Mouse (Mus musculus): ENCODE data around the gene Oprd1. TPM values are rescaled to one million over a fixed set of nuclear protein-coding genes. Genes with fewer than 3 reads are reported as not detected.

Gene Oprd1
- polyA plus RNA-seq, 1 experiment: 0.09 TPM

- peaks cover 22% of the 10 kb centered on the region for H3K36me3 ChIP-seq (ENCODE audit: control insufficient read depth, insufficient read depth)
- H3ac ChIP-seq (ENCODE audit: control insufficient read depth, insufficient read length, low read depth): no peak overlapping the region
- no peaks in the 10 kb centered on the region for H3K79me2 ChIP-seq (ENCODE audit: control insufficient read depth, insufficient read depth)
- no peak overlapping the region for H3K4me3 ChIP-seq (ENCODE audit: insufficient read depth, poor library complexity, severe bottlenecking)
- no peaks in the 10 kb centered on the region for H3K27me3 ChIP-seq (ENCODE audit: control insufficient read depth, insufficient read depth, insufficient read length)
- TF ChIP-seq MYOD1 (IDR thresholded peaks at IDR 0.05; ENCODE audit: control insufficient read depth, insufficient read length, low read depth) (no peak), FOSL1 (IDR thresholded peaks at IDR 0.05; ENCODE audit: insufficient read depth, low read length, poor library complexity, severe bottlenecking) (no peak), USF1 (IDR thresholded peaks at IDR 0.05; ENCODE audit: low read depth) (no peak), CTCF (IDR thresholded peaks at IDR 0.05; ENCODE audit: control insufficient read depth, insufficient read depth, insufficient read length) (peak; percentile 33), CEBPB (IDR thresholded peaks at IDR 0.05; ENCODE audit: low read depth) (no peak)
- no peaks in the 10 kb centered on the region for H3K79me3 ChIP-seq (ENCODE audit: low read depth)
These were observed 34.4 kb upstream of the Oprd1 start for GRCm38 (mm10) chr4:132178630-132179059.

DNA sequence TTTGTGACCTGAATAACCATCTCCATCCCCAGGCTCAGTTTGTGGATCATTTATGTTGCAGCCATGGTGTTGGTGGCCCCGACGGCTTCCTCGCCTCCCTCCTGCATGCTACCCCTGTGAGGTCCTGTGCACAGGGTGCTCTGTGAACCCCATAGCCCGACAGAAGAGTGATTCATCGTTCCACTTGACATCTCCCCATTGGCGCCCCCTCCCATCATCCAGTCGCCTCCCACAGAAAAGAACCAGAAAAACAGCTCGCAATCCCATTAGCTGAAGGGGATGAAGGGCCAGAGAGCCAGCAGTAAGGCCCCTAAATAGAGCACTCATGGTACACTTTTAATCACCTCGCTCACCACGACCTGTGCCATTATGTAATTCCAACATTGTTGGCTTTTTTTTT is 32.2 kb upstream of the Oprd1 start:
- H3K27me3 ChIP-seq (ENCODE audit: control insufficient read depth, insufficient read depth, insufficient read length): no peaks in the 10 kb centered on the region

GRCm38 (mm10) chr4:132170891-132171290 is 26.6 kb upstream of the Oprd1 start:
- H3K27me3 ChIP-seq (ENCODE audit: control insufficient read depth, insufficient read depth, insufficient read length): no peaks in the 10 kb centered on the region
- no peaks in the 10 kb centered on the region for H3K36me3 ChIP-seq (ENCODE audit: control insufficient read depth, insufficient read depth)
- H3K79me2 ChIP-seq (ENCODE audit: control insufficient read depth, insufficient read depth): no peaks in the 10 kb centered on the region
- TF ChIP-seq FOSL1 (IDR thresholded peaks at IDR 0.05; ENCODE audit: insufficient read depth, low read length, poor library complexity, severe bottlenecking) (no peak), CTCF (IDR thresholded peaks at IDR 0.05; ENCODE audit: control insufficient read depth, insufficient read depth, insufficient read length) (no peak), MAX (IDR thresholded peaks at IDR 0.05) (no peak), MYOG (IDR thresholded peaks at IDR 0.05; ENCODE audit: control insufficient read depth, extremely low read depth, insufficient read length) (no peak), USF1 (IDR thresholded peaks at IDR 0.05; ENCODE audit: low read depth) (no peak), MYOD1 (IDR thresholded peaks at IDR 0.05; ENCODE audit: control insufficient read depth, insufficient read length, low read depth) (no peak), CEBPB (IDR thresholded peaks at IDR 0.05; ENCODE audit: low read depth) (no peak)
- H3K79me3 ChIP-seq (ENCODE audit: low read depth): no peaks in the 10 kb centered on the region
- H3K4me3 ChIP-seq (ENCODE audit: insufficient read depth, poor library complexity, severe bottlenecking): no peak overlapping the region
- H3ac ChIP-seq (ENCODE audit: control insufficient read depth, insufficient read length, low read depth): no peak overlapping the region

More for the DNA sequence above, 32.2 kb upstream of the Oprd1 start:
- H3K79me2 ChIP-seq (ENCODE audit: control insufficient read depth, insufficient read depth): no peaks in the 10 kb centered on the region
- no peak overlapping the region for H3K4me3 ChIP-seq (ENCODE audit: insufficient read depth, poor library complexity, severe bottlenecking)
- no peak overlapping the region for H3ac ChIP-seq (ENCODE audit: control insufficient read depth, insufficient read length, low read depth)
- no peaks in the 10 kb centered on the region for H3K79me3 ChIP-seq (ENCODE audit: low read depth)
- peaks cover 7% of the 10 kb centered on the region for H3K36me3 ChIP-seq (ENCODE audit: control insufficient read depth, insufficient read depth)
- TF ChIP-seq MYOD1 (IDR thresholded peaks at IDR 0.05; ENCODE audit: control insufficient read depth, insufficient read length, low read depth) (no peak), FOSL1 (IDR thresholded peaks at IDR 0.05; ENCODE audit: insufficient read depth, low read length, poor library complexity, severe bottlenecking) (no peak), MAX (IDR thresholded peaks at IDR 0.05) (no peak), MYOG (IDR thresholded peaks at IDR 0.05; ENCODE audit: control insufficient read depth, extremely low read depth, insufficient read length) (no peak), USF1 (IDR thresholded peaks at IDR 0.05; ENCODE audit: low read depth) (no peak)

- Histone ChIP-seq H3K79me2 (ENCODE audit: control insufficient read depth, insufficient read depth) (no peaks in the 10 kb centered on the region), H3K27me3 (ENCODE audit: control insufficient read depth, insufficient read depth, insufficient read length) (no peaks in the 10 kb centered on the region), H3K79me3 (ENCODE audit: low read depth) (no peaks in the 10 kb centered on the region), H3K4me3 (ENCODE audit: insufficient read depth, poor library complexity, severe bottlenecking) (no peak overlapping the region), H3ac (ENCODE audit: control insufficient read depth, insufficient read length, low read depth) (no peak overlapping the region), H3K36me3 (ENCODE audit: control insufficient read depth, insufficient read depth) (no peaks in the 10 kb centered on the region)
- TF ChIP-seq USF1 (IDR thresholded peaks at IDR 0.05; ENCODE audit: low read depth) (no peak), MYOG (IDR thresholded peaks at IDR 0.05; ENCODE audit: control insufficient read depth, extremely low read depth, insufficient read length) (no peak), CEBPB (IDR thresholded peaks at IDR 0.05; ENCODE audit: low read depth) (no peak), FOSL1 (IDR thresholded peaks at IDR 0.05; ENCODE audit: insufficient read depth, low read length, poor library complexity, severe bottlenecking) (no peak), CTCF (IDR thresholded peaks at IDR 0.05; ENCODE audit: control insufficient read depth, insufficient read depth, insufficient read length) (no peak), MYOD1 (IDR thresholded peaks at IDR 0.05; ENCODE audit: control insufficient read depth, insufficient read length, low read depth) (no peak), MAX (IDR thresholded peaks at IDR 0.05) (no peak)
These were observed 25.5 kb upstream of the Oprd1 start for GRCm38 (mm10) chr4:132169761-132170160.

DNA sequence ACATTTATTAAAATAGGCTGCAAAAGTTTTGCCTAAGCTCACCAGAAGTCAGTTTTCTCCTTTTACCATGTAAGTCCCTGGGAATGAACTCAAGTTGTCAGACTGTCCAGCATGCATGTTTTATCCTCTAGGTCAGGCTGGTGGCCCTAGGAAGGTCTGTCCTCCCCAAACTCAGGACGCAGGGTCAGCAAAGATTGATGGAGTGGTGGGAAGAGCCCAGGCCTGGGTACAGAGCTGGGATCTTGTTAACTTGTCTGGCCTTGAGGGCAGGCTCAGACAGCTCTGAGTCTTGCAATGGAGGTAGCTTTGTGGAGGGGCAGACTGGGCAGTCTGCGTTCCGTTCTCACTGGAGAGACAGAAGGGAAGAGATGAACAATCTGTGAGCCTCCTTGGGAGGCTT is 25.0 kb upstream of the Oprd1 start:
- no peaks in the 10 kb centered on the region for H3K27me3 ChIP-seq (ENCODE audit: control insufficient read depth, insufficient read depth, insufficient read length)
- H3K36me3 ChIP-seq (ENCODE audit: control insufficient read depth, insufficient read depth): no peaks in the 10 kb centered on the region
- TF ChIP-seq FOSL1 (IDR thresholded peaks at IDR 0.05; ENCODE audit: insufficient read depth, low read length, poor library complexity, severe bottlenecking) (no peak), CTCF (IDR thresholded peaks at IDR 0.05; ENCODE audit: control insufficient read depth, insufficient read depth, insufficient read length) (no peak), USF1 (IDR thresholded peaks at IDR 0.05; ENCODE audit: low read depth) (no peak), MYOG (IDR thresholded peaks at IDR 0.05; ENCODE audit: control insufficient read depth, extremely low read depth, insufficient read length) (no peak), MAX (IDR thresholded peaks at IDR 0.05) (no peak), MYOD1 (IDR thresholded peaks at IDR 0.05; ENCODE audit: control insufficient read depth, insufficient read length, low read depth) (no peak), CEBPB (IDR thresholded peaks at IDR 0.05; ENCODE audit: low read depth) (no peak)
- no peak overlapping the region for H3K4me3 ChIP-seq (ENCODE audit: insufficient read depth, poor library complexity, severe bottlenecking)
- H3K79me3 ChIP-seq (ENCODE audit: low read depth): no peaks in the 10 kb centered on the region
- no peak overlapping the region for H3ac ChIP-seq (ENCODE audit: control insufficient read depth, insufficient read length, low read depth)
- no peaks in the 10 kb centered on the region for H3K79me2 ChIP-seq (ENCODE audit: control insufficient read depth, insufficient read depth)

DNA sequence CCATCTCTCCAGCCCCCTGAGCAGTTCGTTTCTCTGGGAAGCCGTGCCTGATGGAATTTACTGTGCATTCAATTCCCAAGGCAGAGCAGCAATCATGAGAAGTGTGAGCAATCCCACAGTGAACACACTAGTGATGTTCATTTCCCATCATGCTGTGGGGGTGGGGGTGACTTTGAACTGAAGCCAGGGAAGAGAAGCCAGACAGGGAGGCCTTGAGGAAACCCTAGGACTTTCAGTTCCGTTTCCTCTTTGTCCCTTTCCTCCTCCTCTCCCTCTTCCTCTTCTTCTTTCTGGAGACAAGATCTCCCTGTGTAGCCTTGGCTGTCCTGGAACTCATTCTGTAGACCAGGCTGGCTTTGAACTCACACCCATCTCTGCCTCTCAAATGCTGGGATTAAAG is 23.1 kb upstream of the Oprd1 start:
- H3ac ChIP-seq (ENCODE audit: control insufficient read depth, insufficient read length, low read depth): no peak overlapping the region
- H3K4me3 ChIP-seq (ENCODE audit: insufficient read depth, poor library complexity, severe bottlenecking): no peak overlapping the region

More for the DNA sequence above, 23.1 kb upstream of the Oprd1 start:
- Histone ChIP-seq H3K36me3 (ENCODE audit: control insufficient read depth, insufficient read depth) (no peaks in the 10 kb centered on the region), H3K79me2 (ENCODE audit: control insufficient read depth, insufficient read depth) (no peaks in the 10 kb centered on the region), H3K27me3 (ENCODE audit: control insufficient read depth, insufficient read depth, insufficient read length) (no peaks in the 10 kb centered on the region), H3K79me3 (ENCODE audit: low read depth) (no peaks in the 10 kb centered on the region)
- TF ChIP-seq CTCF (IDR thresholded peaks at IDR 0.05; ENCODE audit: control insufficient read depth, insufficient read depth, insufficient read length) (no peak), MYOD1 (IDR thresholded peaks at IDR 0.05; ENCODE audit: control insufficient read depth, insufficient read length, low read depth) (no peak), FOSL1 (IDR thresholded peaks at IDR 0.05; ENCODE audit: insufficient read depth, low read length, poor library complexity, severe bottlenecking) (no peak), USF1 (IDR thresholded peaks at IDR 0.05; ENCODE audit: low read depth) (no peak), MYOG (IDR thresholded peaks at IDR 0.05; ENCODE audit: control insufficient read depth, extremely low read depth, insufficient read length) (no peak), MAX (IDR thresholded peaks at IDR 0.05) (no peak), CEBPB (IDR thresholded peaks at IDR 0.05; ENCODE audit: low read depth) (no peak)
